In the genomic region with DNA sequence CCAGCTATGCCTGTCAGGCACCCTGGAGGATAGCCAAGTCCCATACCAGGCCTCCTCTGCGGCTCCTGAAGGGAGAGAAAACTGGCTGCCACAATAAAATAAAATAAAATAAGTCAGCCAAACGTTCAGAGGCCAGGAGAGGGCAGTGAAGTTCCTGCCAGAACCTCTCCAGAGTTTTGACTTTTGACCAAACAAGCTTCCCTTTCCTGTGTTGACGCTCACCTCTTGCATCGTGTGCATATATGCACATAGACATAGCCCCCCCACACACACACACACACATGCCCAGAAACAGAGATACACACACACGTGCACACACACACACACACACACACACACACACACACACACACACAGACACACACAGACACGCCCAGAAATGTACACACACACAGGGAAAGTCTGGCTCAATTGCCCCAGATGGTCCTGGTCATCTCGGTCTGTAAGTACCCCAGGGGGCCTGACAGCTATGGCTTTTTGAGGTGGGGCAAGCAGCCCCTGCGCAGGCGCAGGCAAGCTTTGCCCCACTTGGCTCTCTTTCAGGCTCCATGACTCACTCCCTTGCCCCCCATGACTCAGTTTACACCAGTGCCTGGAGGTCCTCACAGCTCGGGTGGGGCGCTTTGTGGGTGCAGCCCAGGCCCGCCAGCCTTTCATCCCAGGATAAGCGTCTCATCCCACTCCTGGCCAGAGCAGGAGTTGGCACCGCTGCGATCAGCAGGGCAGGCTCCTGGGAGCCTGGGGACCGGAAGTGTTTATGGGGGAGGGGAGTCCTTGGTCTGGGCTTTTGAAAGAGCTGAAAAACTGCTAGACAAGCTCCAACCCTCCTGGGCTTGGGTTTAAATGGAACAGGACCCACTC, we compare ENCODE assay signal across 8 mouse cellular contexts. TPM values are rescaled to one million over a fixed set of nuclear protein-coding genes. Genes with fewer than 3 reads are reported as not detected.
DNase-seq lines count a peak whose midpoint lies in the region; ATAC-seq and TF ChIP-seq lines count a peak whose summit lies in the region.

No protein-coding gene starts in this region.

- TF ChIP-seq EP300 in MEL (IDR thresholded peaks at IDR 0.05; ENCODE audit: low read depth in 1 of 2, low read length in 2 of 2): peak in 1 of 2 experiments; percentile 20; a peak in 1 of 4 replicates
- no peak for TF ChIP-seq EP300 in stomach, postnatal 0 days (optimal IDR thresholded peaks at IDR 0.05)

- H3K36me3 ChIP-seq in MEL (ENCODE audit: control insufficient read depth in 1 of 2, insufficient read depth in 2 of 2, low read length in 2 of 2): peaks cover 0 to 9% of the 10 kb centered on the region in 2 experiments; a peak in 2 of 4 replicates
- no peaks in the 10 kb centered on the region for H3K36me3 ChIP-seq in heart, embryonic 15.5 days
- peaks cover 1% of the 10 kb centered on the region for H3K36me3 ChIP-seq in megakaryocyte, embryonic 14.5 days (replicated peaks; ENCODE audit: low read length)
- H3K36me3 ChIP-seq in stomach, postnatal 0 days (ENCODE audit: control insufficient read depth, insufficient read depth, low read length): no peaks in the 10 kb centered on the region

- peak; percentile 58 for TF ChIP-seq RAD21 in MEL (IDR thresholded peaks at IDR 0.05; ENCODE audit: low read depth, low read length)

- 6% methylated on average over 16 of the region's 16 CpGs for WGBS in heart, embryonic 15.5 days
- WGBS in stomach, postnatal 0 days: 3% methylated on average over 16 of the region's 16 CpGs

- peak; percentile 30 to 70 (median 49); a peak in 5 of 6 replicates for TF ChIP-seq CTCF in MEL (IDR thresholded peaks at IDR 0.05 in 2 of 3, conservative IDR thresholded peaks at IDR 0.05 in 1 of 3; ENCODE audit: control insufficient read depth in 1 of 3, insufficient read depth in 1 of 3, low read depth in 2 of 3, low read length in 3 of 3, poor library complexity in 1 of 3, severe bottlenecking in 1 of 3)
- TF ChIP-seq CTCF in stomach, postnatal 0 days (IDR thresholded peaks at IDR 0.05; ENCODE audit: low read depth): peak; percentile 72

- H3K4me3 ChIP-seq in MEL (ENCODE audit: control insufficient read depth in 1 of 2, insufficient read depth in 1 of 2, low read depth in 2 of 2, low read length in 2 of 2): peak overlapping the region; percentile 70 to 71
- H3K4me3 ChIP-seq in heart, embryonic 15.5 days: peak overlapping the region; percentile 46
- peak overlapping the region; percentile 91 for H3K4me3 ChIP-seq in megakaryocyte, embryonic 14.5 days (replicated peaks)
- peak overlapping the region; percentile 30 for H3K4me3 ChIP-seq in stomach, postnatal 0 days (ENCODE audit: low read depth, low read length)

- H3K4me2 ChIP-seq in heart, embryonic 15.5 days: peak overlapping the region; percentile 86
- H3K4me2 ChIP-seq in stomach, postnatal 0 days (replicated peaks; ENCODE audit: low read depth): peak overlapping the region; percentile 69

- no peaks in the 10 kb centered on the region for H3K27me3 ChIP-seq in MEL (ENCODE audit: control insufficient read depth in 1 of 2, insufficient read depth in 2 of 2, low read length in 2 of 2)
- H3K27me3 ChIP-seq in heart, embryonic 15.5 days: peaks cover 5% of the 10 kb centered on the region; the same call in 1 of the 2 replicates
- peaks cover 18% of the 10 kb centered on the region for H3K27me3 ChIP-seq in megakaryocyte, embryonic 14.5 days (replicated peaks)
- H3K27me3 ChIP-seq in stomach, postnatal 0 days (ENCODE audit: control insufficient read depth, insufficient read depth, low read length): no peaks in the 10 kb centered on the region

- H3K27ac ChIP-seq in MEL (ENCODE audit: control insufficient read depth, low read depth, low read length): peak overlapping the region; percentile 53
- peak overlapping the region; percentile 73 for H3K27ac ChIP-seq in heart, embryonic 15.5 days
- H3K27ac ChIP-seq in stomach, postnatal 0 days (replicated peaks): peak overlapping the region; percentile 73

- no peaks in the 10 kb centered on the region for H3K9me3 ChIP-seq in MEL (replicated peaks; ENCODE audit: insufficient read depth, low read length)
- H3K9me3 ChIP-seq in heart, embryonic 15.5 days (replicated peaks): no peaks in the 10 kb centered on the region
- no peaks in the 10 kb centered on the region for H3K9me3 ChIP-seq in megakaryocyte, embryonic 14.5 days
- no peaks in the 10 kb centered on the region for H3K9me3 ChIP-seq in stomach, postnatal 0 days (ENCODE audit: control insufficient read depth, low read length)

- peak in 1 of 2 experiments; percentile 53; a peak in 1 of 4 replicates for TF ChIP-seq POLR2A in MEL (IDR thresholded peaks at IDR 0.05; ENCODE audit: control insufficient read depth in 1 of 2, insufficient read depth in 1 of 2, low read depth in 1 of 2, low read length in 2 of 2, poor library complexity in 1 of 2)

- H3K4me1 ChIP-seq in MEL (ENCODE audit: control insufficient read depth in 1 of 2, insufficient read depth in 2 of 2, low read length in 2 of 2): peaks cover 5 to 16% of the 10 kb centered on the region in 2 experiments
- peaks cover 29% of the 10 kb centered on the region for H3K4me1 ChIP-seq in heart, embryonic 15.5 days (replicated peaks)
- H3K4me1 ChIP-seq in megakaryocyte, embryonic 14.5 days: peaks cover 69% of the 10 kb centered on the region
- peaks cover 4% of the 10 kb centered on the region for H3K4me1 ChIP-seq in stomach, postnatal 0 days (replicated peaks; ENCODE audit: control insufficient read depth, insufficient read depth)

- H3K9ac ChIP-seq in MEL (ENCODE audit: control insufficient read depth, low read depth, low read length, poor library complexity, severe bottlenecking): peak overlapping the region; percentile 79
- H3K9ac ChIP-seq in heart, embryonic 15.5 days: peak overlapping the region; percentile 47
- peak overlapping the region; percentile 57 for H3K9ac ChIP-seq in stomach, postnatal 0 days (ENCODE audit: low read length)

- no peaks in the 10 kb centered on the region; the same call in 1 of the 2 replicates for H3K79me2 ChIP-seq in MEL (ENCODE audit: control insufficient read depth, insufficient read depth, low read length, poor library complexity)

- peak; percentile 85 for DNase-seq in 3134 (ENCODE audit: extremely low read depth, insufficient read length, low spot score)
- peak; percentile 83 for DNase-seq in MEL (ENCODE audit: low read depth, low spot score)
- peak; percentile 72 for DNase-seq in embryo, embryonic 10.5 days (ENCODE audit: low spot score)
- DNase-seq in kidney, postnatal 14 days: peak; percentile 81
- peak; percentile 66 for DNase-seq in stomach, postnatal 0 days (ENCODE audit: low spot score)

- peak; percentile 58; the same call in 1 of the 2 replicates for ATAC-seq in heart, embryonic 15.5 days (replicated peaks; ENCODE audit: insufficient number of reproducible peaks, insufficient read depth, low FRiP score, low read depth)
- peak; percentile 63 for ATAC-seq in stomach, postnatal 0 days (ENCODE audit: low FRiP score, low TSS enrichment)
- no peak for ATAC-seq in frontal cortex, adult (ENCODE audit: low TSS enrichment)

TF ChIP-seq in MEL, 35 proteins besides CTCF, POLR2A, EP300 and RAD21 (continues in another document):
- TF ChIP-seq NELFE (IDR thresholded peaks at IDR 0.05; ENCODE audit: low read depth, low read length): peak; percentile 49
- 0 out of 2 replicates have a peak, but pooled peaks have one; percentile 65 for TF ChIP-seq UBTF (IDR thresholded peaks at IDR 0.05; ENCODE audit: borderline replicate concordance, insufficient read depth, low read depth, low read length)
- no peak for TF ChIP-seq USF1 (IDR thresholded peaks at IDR 0.05; ENCODE audit: low read depth, low read length)

RNA-seq across cellular contexts. Expression of gene AI837181, which starts 8.3 kb away (rescaled TPM):
- 8.4 and 8.9 TPM in 2 replicates for total RNA-seq in MEL (2012; rRNA removed)
- 10 to 100 TPM in 1 of 2 experiments, not detected in 1; 41.3 TPM for polyA plus RNA-seq in MEL (2012; ENCODE audit: insufficient read depth in 1 of 2, insufficient read length in 2 of 2, low read depth in 1 of 2, low replicate concordance in 2 of 2, missing spikeins in 1 of 2)
- polyA plus RNA-seq in heart, embryonic 15.5 days (2015; fragmentation: Nextera tagmentation; extraction: Ambion mirVana): 34.8 and 46.9 TPM in 2 replicates
- polyA plus RNA-seq in megakaryocyte, embryonic 14.5 days (2012; ENCODE audit: insufficient read depth, low replicate concordance): 100 and 136 TPM in 2 replicates
- 36.5 and 38.6 TPM in 2 replicates for polyA plus RNA-seq in stomach, postnatal 0 days (2015; fragmentation: Nextera tagmentation; extraction: Ambion mirVana)

RNA-seq across cellular contexts. Expression of gene Drap1, which starts 8.4 kb away (rescaled TPM):
- total RNA-seq in MEL (2012; rRNA removed): 160 and 183 TPM in 2 replicates
- 100 to 1,000 TPM in 1 of 2 experiments, not detected in 1; 307 TPM for polyA plus RNA-seq in MEL (2012; ENCODE audit: insufficient read depth in 1 of 2, insufficient read length in 2 of 2, low read depth in 1 of 2, low replicate concordance in 2 of 2, missing spikeins in 1 of 2)
- polyA plus RNA-seq in heart, embryonic 15.5 days (2015; fragmentation: Nextera tagmentation; extraction: Ambion mirVana): 205 and 220 TPM in 2 replicates
- polyA plus RNA-seq in megakaryocyte, embryonic 14.5 days (2012; ENCODE audit: insufficient read depth, low replicate concordance): 369 and 449 TPM in 2 replicates
- polyA plus RNA-seq in stomach, postnatal 0 days (2015; fragmentation: Nextera tagmentation; extraction: Ambion mirVana): 196 and 203 TPM in 2 replicates

RNA-seq across cellular contexts. Expression of gene Fosl1, which starts 14.1 kb away (rescaled TPM):
- 1.1 and 2.0 TPM in 2 replicates for total RNA-seq in MEL (2012; rRNA removed)
- 1 to 10 TPM in 1 of 2 experiments, not detected in 1; 3.1 TPM for polyA plus RNA-seq in MEL (2012; ENCODE audit: insufficient read depth in 1 of 2, insufficient read length in 2 of 2, low read depth in 1 of 2, low replicate concordance in 2 of 2, missing spikeins in 1 of 2)
- polyA plus RNA-seq in heart, embryonic 15.5 days (2015; fragmentation: Nextera tagmentation; extraction: Ambion mirVana): not detected in 2 replicates
- 4.3 TPM in 1 of 2 replicates, not detected in the other for polyA plus RNA-seq in megakaryocyte, embryonic 14.5 days (2012; ENCODE audit: insufficient read depth, low replicate concordance)
- 0.16 and 0.33 TPM in 2 replicates for polyA plus RNA-seq in stomach, postnatal 0 days (2015; fragmentation: Nextera tagmentation; extraction: Ambion mirVana)

RNA-seq across cellular contexts. Expression of gene Ccdc85b, which starts 24.5 kb away (rescaled TPM):
- 3.6 and 4.1 TPM in 2 replicates for total RNA-seq in MEL (2012; rRNA removed)
- 1 to 10 TPM in 1 of 2 experiments, not detected in 1; 7.6 TPM for polyA plus RNA-seq in MEL (2012; ENCODE audit: insufficient read depth in 1 of 2, insufficient read length in 2 of 2, low read depth in 1 of 2, low replicate concordance in 2 of 2, missing spikeins in 1 of 2)
- 9.0 and 9.9 TPM in 2 replicates for polyA plus RNA-seq in heart, embryonic 15.5 days (2015; fragmentation: Nextera tagmentation; extraction: Ambion mirVana)
- 4.9 and 12.3 TPM in 2 replicates for polyA plus RNA-seq in megakaryocyte, embryonic 14.5 days (2012; ENCODE audit: insufficient read depth, low replicate concordance)
- polyA plus RNA-seq in stomach, postnatal 0 days (2015; fragmentation: Nextera tagmentation; extraction: Ambion mirVana): 11.6 and 12.5 TPM in 2 replicates

RNA-seq across cellular contexts. Expression of gene Fibp, which starts 27.2 kb away (rescaled TPM):
- 21.9 and 28.3 TPM in 2 replicates for total RNA-seq in MEL (2012; rRNA removed)
- 10 to 100 TPM in 1 of 2 experiments, not detected in 1; 63.5 TPM for polyA plus RNA-seq in MEL (2012; ENCODE audit: insufficient read depth in 1 of 2, insufficient read length in 2 of 2, low read depth in 1 of 2, low replicate concordance in 2 of 2, missing spikeins in 1 of 2)
- 97.9 and 106 TPM in 2 replicates for polyA plus RNA-seq in heart, embryonic 15.5 days (2015; fragmentation: Nextera tagmentation; extraction: Ambion mirVana)
- 25.9 and 134 TPM in 2 replicates for polyA plus RNA-seq in megakaryocyte, embryonic 14.5 days (2012; ENCODE audit: insufficient read depth, low replicate concordance)
- polyA plus RNA-seq in stomach, postnatal 0 days (2015; fragmentation: Nextera tagmentation; extraction: Ambion mirVana): 103 and 111 TPM in 2 replicates

Comparison
In these comparisons a context has a peak if more than half of its experiments do, and no peak if none do; other contexts are left out.
1. H3K4me3 ChIP-seq: peak in every context shown above with its lines; median percentile 91 in megakaryocyte, embryonic 14.5 days; 70 in MEL; 46 in heart, embryonic 15.5 days; 30 in stomach, postnatal 0 days.